Mouse (Mus musculus) cerebellum, adult 8-10 months (tissue): ENCODE results near the gene C330007P06Rik.
A peak's percentile ranks its signal among the peaks of the same experiment; 100 is the strongest.
"Not testable (repeated sequence)": the region's sequence is repeated elsewhere in the genome, so short reads cannot be mapped to it uniquely, and the experiment has no call there.

Experiments
- DNase-seq: peaks from one replicate; pipeline ENCODE4 v3.0.0; 2022

The C330007P06Rik gene

DNA sequence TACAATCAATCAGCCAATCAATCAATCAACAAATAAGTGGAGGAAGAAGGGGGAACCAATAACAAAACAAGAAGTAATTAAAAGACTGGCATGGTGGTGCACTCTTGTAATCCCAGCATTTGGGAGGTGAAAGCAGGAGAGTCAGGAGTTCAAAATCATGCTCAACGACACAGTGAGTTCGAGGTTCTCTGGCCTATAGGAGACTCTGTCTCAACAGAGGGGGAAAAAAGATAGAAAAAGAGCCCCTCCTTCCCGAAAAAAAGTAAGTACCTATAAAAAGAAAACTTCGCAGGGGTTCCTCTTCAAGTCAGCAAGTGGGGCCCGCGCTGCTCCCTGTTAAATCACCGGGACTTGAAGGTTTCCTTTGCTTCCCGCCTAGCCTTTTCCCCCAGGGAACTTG is at the start of gene C330007P06Rik, which contains the start of gene Ube2a:
TSS of gene C330007P06Rik (minus strand) at position 347 of the 400 bp plus-strand sequence.
TSS of gene Ube2a (plus strand) at position 136 of the 400 bp plus-strand sequence.
- no peak for DNase-seq

DNA sequence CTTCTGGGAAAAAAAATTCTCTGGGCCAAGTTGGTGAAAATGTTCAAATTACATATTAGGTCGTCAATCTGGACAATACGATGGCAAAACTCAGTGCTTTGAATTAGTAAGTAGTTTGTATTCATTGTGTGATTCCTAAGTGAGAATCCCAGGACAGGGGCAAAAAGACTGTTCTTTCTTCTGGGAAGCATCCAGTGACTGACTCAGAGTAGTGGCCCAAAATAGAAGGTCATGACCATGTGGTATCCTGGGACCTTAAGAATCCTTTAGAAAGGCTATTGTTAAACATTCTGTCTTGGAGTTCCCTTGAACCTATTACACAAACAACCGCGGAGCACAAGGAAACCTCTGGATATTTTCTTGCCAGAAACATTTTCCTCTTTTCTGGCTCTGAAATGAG is 47.4 kb upstream of the C330007P06Rik start:
- no peak for DNase-seq

- DNase-seq: no peak
Measured at GRCm38 (mm10) chrX:36917749-36918148, 43.8 kb upstream of the C330007P06Rik start.

DNA sequence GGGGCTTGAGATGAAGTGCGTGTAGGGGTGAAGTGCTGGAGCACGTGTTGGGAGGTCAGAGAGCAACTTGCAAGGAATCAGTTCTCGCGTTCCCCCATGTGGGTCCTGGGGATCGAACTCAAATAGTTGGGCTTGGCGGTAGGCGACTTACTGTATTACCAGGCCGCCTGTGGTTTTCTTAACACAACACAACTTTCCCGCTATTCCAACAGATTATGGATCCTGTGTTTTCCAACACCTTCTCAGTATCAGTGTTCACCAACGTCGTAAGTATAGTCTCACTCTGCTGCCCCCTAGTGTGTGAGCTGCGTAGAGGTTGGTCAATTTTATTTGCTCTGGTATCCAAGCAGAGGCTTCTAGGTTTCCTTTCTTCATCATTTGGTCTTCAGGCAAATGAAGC is 37.4 kb upstream of the C330007P06Rik start:
- peak; percentile 42 for DNase-seq

DNA sequence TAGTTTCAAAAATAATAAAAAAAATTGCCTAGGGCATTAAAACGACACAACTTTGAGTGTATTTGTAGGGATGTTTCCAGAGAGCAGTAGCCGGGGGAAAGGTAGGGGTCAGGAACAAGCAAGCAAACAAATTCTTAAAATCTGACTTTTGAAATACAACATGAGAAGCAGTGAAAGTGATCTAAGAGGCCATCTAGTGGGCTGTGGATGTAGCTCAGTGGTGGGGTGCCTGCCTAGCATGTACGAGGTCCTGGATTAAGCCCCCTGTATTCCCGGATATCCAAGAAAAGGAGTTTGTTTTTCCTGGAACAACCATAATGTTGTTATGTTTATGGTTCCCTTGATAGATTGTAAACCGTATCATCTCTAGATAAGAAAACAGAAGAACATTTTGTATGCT is 32.6 kb upstream of the C330007P06Rik start:
- DNase-seq: no peak

DNA sequence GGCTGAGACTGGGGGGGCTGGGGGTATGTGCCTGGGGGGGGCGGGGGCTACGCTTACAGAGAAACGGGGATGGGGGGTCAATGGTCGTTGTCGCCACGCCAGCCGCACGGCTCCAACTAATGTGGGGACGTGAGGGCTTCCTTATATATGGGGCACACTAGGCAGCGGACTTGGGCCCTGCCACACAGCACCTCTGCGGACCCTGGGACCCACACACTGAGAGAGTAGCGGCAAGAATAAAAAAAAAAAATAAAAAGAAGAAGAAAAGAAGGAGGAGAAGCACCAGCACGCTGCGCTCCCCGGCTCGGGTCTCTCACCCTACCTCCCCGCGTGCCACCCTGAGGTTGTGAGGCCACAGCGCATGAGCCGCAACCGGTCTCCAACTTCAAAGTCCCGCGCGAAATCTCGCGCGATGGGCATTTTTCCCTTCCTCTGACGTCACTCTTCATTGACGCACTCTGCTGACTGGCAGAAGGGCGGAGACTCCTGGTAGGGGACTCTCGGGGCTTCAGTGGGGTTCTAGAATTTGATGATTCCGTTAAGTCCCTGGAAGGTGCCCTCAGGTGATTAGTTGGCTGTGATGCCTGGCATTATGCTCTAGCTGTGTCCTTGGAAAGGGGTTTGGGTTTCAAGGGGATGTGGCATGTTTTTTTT is 29.3 kb upstream of the C330007P06Rik start:
- DNase-seq: peak; percentile 91

- DNase-seq: peak; percentile 34
Measured at GRCm38 (mm10) chrX:36902321-36903114, 28.6 kb upstream of the C330007P06Rik start, which contains the start of gene Nkrf. Nkrf (minus strand) TSS chrX:36902899.

- DNase-seq: no peak
Measured at GRCm38 (mm10) chrX:36901655-36902054, 27.7 kb upstream of the C330007P06Rik start.

- DNase-seq: not testable (repeated sequence)
Measured at GRCm38 (mm10) chrX:36898931-36899330, 25.0 kb upstream of the C330007P06Rik start.

GRCm38 (mm10) chrX:36884719-36885118 is 10.8 kb upstream of the C330007P06Rik start:
- no peak for DNase-seq

GRCm38 (mm10) chrX:36874704-36875128 is 805 bp upstream of the C330007P06Rik start:
- no peak for DNase-seq

DNA sequence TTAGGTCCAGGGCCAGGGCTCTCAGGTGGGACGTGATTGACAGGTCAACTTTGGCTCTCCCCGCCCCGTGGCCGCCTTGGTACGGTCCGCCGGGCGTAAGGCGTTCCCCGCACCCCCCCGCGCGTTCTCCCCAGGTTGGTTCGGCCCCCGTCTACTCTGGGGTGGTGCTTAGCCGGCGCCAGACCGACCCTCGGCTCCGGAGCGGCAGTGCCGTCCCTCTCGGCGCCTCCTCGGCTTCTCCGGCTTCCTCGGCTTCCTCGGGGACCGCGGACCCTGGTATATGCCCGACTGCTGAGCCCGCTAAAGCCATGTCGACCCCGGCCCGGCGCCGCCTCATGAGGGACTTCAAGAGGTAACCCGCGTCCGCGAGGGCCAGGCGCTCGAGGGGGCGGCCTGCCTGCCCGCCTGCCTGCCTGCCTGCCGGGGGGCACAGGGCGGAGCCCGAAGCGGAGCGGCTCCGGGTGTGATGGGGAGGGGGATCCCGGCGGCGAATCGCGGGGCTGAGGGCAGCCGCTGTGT is 326 bp upstream of the C330007P06Rik start:
- DNase-seq: peak; percentile 85

- DNase-seq: no peak
Measured at GRCm38 (mm10) chrX:36870372-36870771, 3.5 kb downstream of the C330007P06Rik start.

- no peak for DNase-seq
Measured at GRCm38 (mm10) chrX:36864609-36865328, 9.1 kb downstream of the C330007P06Rik start.

GRCm38 (mm10) chrX:36863766-36864608 is 9.9 kb downstream of the C330007P06Rik start:
- peak; percentile 69 for DNase-seq

- DNase-seq: no peak
Measured at GRCm38 (mm10) chrX:36852631-36853030, 21.3 kb downstream of the C330007P06Rik start.

DNA sequence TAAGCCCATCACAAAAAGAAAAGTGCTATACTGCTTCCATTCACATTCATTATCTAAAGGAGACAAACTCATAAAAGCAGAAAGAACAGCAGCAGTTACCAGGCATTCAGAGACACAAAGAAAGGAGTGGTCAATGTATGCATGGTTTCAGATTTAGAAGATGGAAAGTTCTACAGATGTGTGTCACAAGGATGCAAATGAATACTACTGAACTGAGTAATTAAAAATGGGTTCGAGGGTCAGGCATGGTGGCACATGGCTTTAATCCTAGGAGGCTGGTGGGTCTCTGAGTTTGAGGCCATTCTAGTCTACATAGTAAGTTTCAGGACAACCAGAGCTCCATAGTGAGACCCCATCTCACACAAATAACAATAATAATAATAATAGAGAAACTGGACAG is 26.8 kb downstream of the C330007P06Rik start:
- DNase-seq: no peak

DNA sequence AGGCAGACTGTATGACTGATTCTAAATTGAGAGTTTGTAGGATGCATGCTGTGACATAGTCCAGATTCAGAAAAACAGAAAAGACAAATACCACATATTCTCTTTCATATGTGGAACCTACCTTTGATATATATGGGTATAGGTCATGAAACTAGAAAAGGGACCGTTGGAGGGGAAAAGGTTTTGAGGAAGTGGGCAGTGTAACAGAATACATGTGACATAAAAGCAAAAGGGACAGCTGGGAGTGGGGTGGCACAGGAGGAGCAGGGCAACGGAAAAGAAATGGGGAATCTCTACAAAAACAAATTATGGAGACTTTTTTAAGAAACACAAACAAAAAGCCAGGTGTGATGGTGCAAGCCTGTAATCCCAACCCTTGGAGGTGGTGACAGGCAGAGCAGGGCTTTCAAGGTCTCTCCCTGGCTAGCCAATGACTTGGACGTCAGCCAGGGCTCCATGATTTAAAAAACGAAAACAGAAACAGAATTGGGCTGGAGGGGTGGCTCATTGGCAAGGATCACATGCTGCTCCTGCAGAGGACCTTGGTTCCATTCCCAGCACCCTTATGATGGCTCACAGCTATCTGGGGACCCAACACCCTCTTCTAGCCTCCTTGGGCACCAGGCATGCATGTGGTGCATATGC is 30.4 kb downstream of the C330007P06Rik start:
- DNase-seq: no peak

DNA sequence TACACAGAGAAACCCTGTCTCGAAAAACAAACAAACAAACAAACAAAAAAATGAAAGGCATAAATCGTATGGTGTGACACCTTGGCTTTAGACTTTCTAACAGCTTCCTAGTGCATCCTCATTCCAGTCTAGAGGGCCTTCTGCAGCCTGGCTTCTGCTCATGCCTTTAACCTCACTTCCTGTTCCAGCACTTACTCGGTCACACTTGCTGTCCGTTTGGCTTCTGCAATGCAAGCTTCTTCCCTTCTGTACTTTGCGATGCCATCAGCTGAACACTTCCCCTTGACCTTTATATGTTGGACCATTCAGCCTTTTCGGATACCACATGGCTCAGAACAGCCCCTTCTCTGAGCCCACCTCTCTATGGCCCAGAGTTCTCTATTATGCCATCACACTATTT is 32.2 kb downstream of the C330007P06Rik start:
- no peak for DNase-seq

GRCm38 (mm10) chrX:36839391-36839790 is 34.5 kb downstream of the C330007P06Rik start:
- no peak for DNase-seq

GRCm38 (mm10) chrX:36837069-36837676 is 36.7 kb downstream of the C330007P06Rik start:
- no peak for DNase-seq
